Comparison of ENCODE assay signal across 11 mouse cellular contexts in genomic region chr2:6923738-6924474, GRCm38 (mm10).
DNase-seq lines count a peak whose midpoint lies in the region; ATAC-seq and TF ChIP-seq lines count a peak whose summit lies in the region.
"Had no signal": no experiment of that assay in that cellular context is flagged by ENCODE, and none has a peak within 500 bp of the region (broad histone marks: within the 10 kb centered on the region; RNA-seq: fewer than 3 reads in every experiment).

No protein-coding gene starts in this region.

- no peak for TF ChIP-seq CTCF in cerebellum, adult 2 months (IDR thresholded peaks at IDR 0.05; ENCODE audit: borderline replicate concordance, insufficient read depth, low read depth, low read length)
- no peak for TF ChIP-seq CTCF in lung, embryonic 14.5 days (IDR thresholded peaks at IDR 0.05; ENCODE audit: low read depth)

- H3K4me3 ChIP-seq in cerebellum, adult 2 months (replicated peaks; ENCODE audit: insufficient read depth, low read depth, low read length): no peak overlapping the region
- no peak overlapping the region for H3K4me3 ChIP-seq in lung, embryonic 14.5 days (ENCODE audit: low read depth, low read length)
- no peak overlapping the region for H3K4me3 ChIP-seq in embryonic facial prominence, embryonic 10.5 days
- H3K4me3 ChIP-seq in limb, embryonic 11.5 days (ENCODE audit: low read depth, low read length): no peak overlapping the region
- H3K4me3 ChIP-seq: forebrain, embryonic 15.5 days; hindbrain, embryonic 15.5 days had no signal

- no peak overlapping the region for H3K4me2 ChIP-seq in lung, embryonic 14.5 days
- peak overlapping the region; percentile 10; the same call in 1 of the 2 replicates for H3K4me2 ChIP-seq in limb, embryonic 11.5 days (ENCODE audit: low read depth, severe bottlenecking)
- H3K4me2 ChIP-seq: forebrain, embryonic 15.5 days; hindbrain, embryonic 15.5 days had no signal

- no peak overlapping the region for H3K9ac ChIP-seq in lung, embryonic 14.5 days
- H3K9ac ChIP-seq in limb, embryonic 11.5 days (ENCODE audit: low read length): no peak overlapping the region
- H3K9ac ChIP-seq: forebrain, embryonic 15.5 days; hindbrain, embryonic 15.5 days had no signal

- peak; percentile 22 to 60 for DNase-seq in cerebellum, adult 2 months
- DNase-seq in cerebellum, adult 8-10 months: no peak
- peak; percentile 68 for DNase-seq in lung, embryonic 14.5 days
- DNase-seq in lung, postnatal 25 days (ENCODE audit: low spot score): no peak
- DNase-seq in embryonic facial prominence, embryonic 10.5 days (ENCODE audit: low spot score): peak; percentile 62
- peak; percentile 62 for DNase-seq in limb, embryonic 11.5 days (ENCODE audit: low spot score)
- DNase-seq in adrenal gland, postnatal 25 days: no peak
- DNase-seq in liver: no peak

- H3K4me1 ChIP-seq in cerebellum, adult 2 months (ENCODE audit: control insufficient read depth, insufficient read depth, low read length): no peaks in the 10 kb centered on the region
- no peaks in the 10 kb centered on the region for H3K4me1 ChIP-seq in lung, embryonic 14.5 days (ENCODE audit: insufficient read depth)
- H3K4me1 ChIP-seq in embryonic facial prominence, embryonic 10.5 days: peaks cover 4% of the 10 kb centered on the region; the same call in 1 of the 2 replicates
- no peaks in the 10 kb centered on the region for H3K4me1 ChIP-seq in limb, embryonic 11.5 days (ENCODE audit: control insufficient read depth, insufficient read depth, low read length)
- H3K4me1 ChIP-seq: hindbrain, embryonic 15.5 days had no signal

- 33% methylated on average over 15 of the region's 15 CpGs for WGBS in cerebellum, adult 2 months
- 31% methylated on average over 15 of the region's 15 CpGs for WGBS in lung, embryonic 14.5 days
- 43% methylated on average over 15 of the region's 15 CpGs for WGBS in embryonic facial prominence, embryonic 10.5 days
- WGBS in limb, embryonic 11.5 days: 13% methylated on average over 15 of the region's 15 CpGs

- H3K27me3 ChIP-seq in cerebellum, adult 2 months (ENCODE audit: control insufficient read depth, insufficient read depth, low read length): no peaks in the 10 kb centered on the region
- H3K27me3 ChIP-seq in lung, embryonic 14.5 days (ENCODE audit: insufficient read depth, low read length): no peaks in the 10 kb centered on the region
- no peaks in the 10 kb centered on the region for H3K27me3 ChIP-seq in embryonic facial prominence, embryonic 10.5 days (replicated peaks; ENCODE audit: low read depth, poor library complexity, severe bottlenecking)
- no peaks in the 10 kb centered on the region for H3K27me3 ChIP-seq in limb, embryonic 11.5 days (ENCODE audit: control insufficient read depth, insufficient read depth, low read length)
- H3K27me3 ChIP-seq: forebrain, embryonic 15.5 days; hindbrain, embryonic 15.5 days had no signal

- no peak overlapping the region for H3K27ac ChIP-seq in cerebellum, adult 2 months (ENCODE audit: insufficient read depth, low read length)
- H3K27ac ChIP-seq in lung, embryonic 14.5 days (ENCODE audit: low read depth): no peak overlapping the region; the same call in 1 of the 2 replicates
- H3K27ac ChIP-seq in embryonic facial prominence, embryonic 10.5 days (replicated peaks): no peak overlapping the region
- no peak overlapping the region for H3K27ac ChIP-seq in limb, embryonic 11.5 days (replicated peaks; ENCODE audit: low read depth, low read length)
- H3K27ac ChIP-seq: forebrain, embryonic 15.5 days; hindbrain, embryonic 15.5 days had no signal

- TF ChIP-seq POLR2A in cerebellum, adult 2 months (IDR thresholded peaks at IDR 0.05; ENCODE audit: borderline replicate concordance, insufficient read depth, low read length): no peak

- no peaks in the 10 kb centered on the region for H3K36me3 ChIP-seq in lung, embryonic 14.5 days (ENCODE audit: insufficient read depth)
- H3K36me3 ChIP-seq in embryonic facial prominence, embryonic 10.5 days (replicated peaks): no peaks in the 10 kb centered on the region
- no peaks in the 10 kb centered on the region for H3K36me3 ChIP-seq in limb, embryonic 11.5 days (ENCODE audit: control insufficient read depth, insufficient read depth, low read length)
- H3K36me3 ChIP-seq: forebrain, embryonic 15.5 days; G1E; hindbrain, embryonic 15.5 days had no signal

- no peaks in the 10 kb centered on the region for H3K9me3 ChIP-seq in lung, embryonic 14.5 days (ENCODE audit: low read depth, low read length)
- H3K9me3 ChIP-seq in embryonic facial prominence, embryonic 10.5 days: no peaks in the 10 kb centered on the region
- H3K9me3 ChIP-seq in limb, embryonic 11.5 days (ENCODE audit: control insufficient read depth, low read length): no peaks in the 10 kb centered on the region
- H3K9me3 ChIP-seq: forebrain, embryonic 15.5 days; G1E; hindbrain, embryonic 15.5 days had no signal

- peak; percentile 64 for ATAC-seq in lung, embryonic 14.5 days (ENCODE audit: insufficient read depth)
- ATAC-seq in limb, embryonic 11.5 days (ENCODE audit: insufficient number of reproducible peaks, low FRiP score, low TSS enrichment, low read depth): peak; percentile 82
- ATAC-seq: forebrain, embryonic 15.5 days had no signal

Comparison
In these comparisons a context has a peak if more than half of its experiments do, and no peak if none do; other contexts are left out.
1. DNase-seq: peak in cerebellum, adult 2 months (2 of 2), lung, embryonic 14.5 days (single experiment), embryonic facial prominence, embryonic 10.5 days (single experiment) and limb, embryonic 11.5 days (single experiment); none in cerebellum, adult 8-10 months (single experiment), lung, postnatal 25 days (single experiment), adrenal gland, postnatal 25 days (single experiment) and liver (single experiment).